Mouse (Mus musculus): ENCODE results near the gene Rassf1. TPM values are rescaled to one million over a fixed set of nuclear protein-coding genes. Genes with fewer than 3 reads are reported as not detected.
"Not testable (repeated sequence)": the region's sequence is repeated elsewhere in the genome, so short reads cannot be mapped to it uniquely, and the experiment has no call there.

Gene Rassf1
- total RNA-seq, 2 experiments from 2014 or later, result 27.3 to 38.8 TPM

- ATAC-seq (replicated peaks; ENCODE audit: poor library complexity), result peak; percentile 20
These were observed 3.7 kb downstream of the Rassf1 start for GRCm38 (mm10) chr9:107555031-107555457.

GRCm38 (mm10) chr9:107555701-107556100, 4.3 kb downstream of the Rassf1 start:
- ATAC-seq (replicated peaks; ENCODE audit: poor library complexity), result no peak

GRCm38 (mm10) chr9:107556346-107556745, 5.0 kb downstream of the Rassf1 start:
- ATAC-seq (replicated peaks; ENCODE audit: poor library complexity), result no peak

GRCm38 (mm10) chr9:107563029-107563581, 11.8 kb downstream of the Rassf1 start, which contains the start of gene Tusc2:
TSS of gene Tusc2 (plus strand) at chr9:107563255.
- peak; percentile 91 for ATAC-seq (replicated peaks; ENCODE audit: poor library complexity)

- 0 out of 2 replicates have a peak, but pooled peaks have one; percentile 9 for ATAC-seq (replicated peaks; ENCODE audit: poor library complexity)
These were observed 14.2 kb downstream of the Rassf1 start for GRCm38 (mm10) chr9:107565556-107565955.

GRCm38 (mm10) chr9:107566041-107566709, 14.8 kb downstream of the Rassf1 start:
- peak; percentile 43 for ATAC-seq (replicated peaks; ENCODE audit: poor library complexity)

- ATAC-seq (replicated peaks; ENCODE audit: poor library complexity), result no peak
These were observed 15.5 kb downstream of the Rassf1 start for GRCm38 (mm10) chr9:107566855-107567254.

- no peak for ATAC-seq (replicated peaks; ENCODE audit: poor library complexity)
These were observed 16.5 kb downstream of the Rassf1 start, which contains the start of gene Hyal2 for GRCm38 (mm10) chr9:107567702-107568319. TSS of gene Hyal2 (plus strand) at chr9:107567945.

- ATAC-seq (replicated peaks; ENCODE audit: poor library complexity), result peak; percentile 63
These were observed 17.2 kb downstream of the Rassf1 start for GRCm38 (mm10) chr9:107568331-107569261.

GRCm38 (mm10) chr9:107569270-107569669, 17.9 kb downstream of the Rassf1 start:
- peak; percentile 6 for ATAC-seq (replicated peaks; ENCODE audit: poor library complexity)

GRCm38 (mm10) chr9:107570016-107570415, 18.7 kb downstream of the Rassf1 start:
- no peak for ATAC-seq (replicated peaks; ENCODE audit: poor library complexity)

- peak; percentile 32 for ATAC-seq (replicated peaks; ENCODE audit: poor library complexity)
These were observed 19.5 kb downstream of the Rassf1 start for GRCm38 (mm10) chr9:107570845-107571244.

GRCm38 (mm10) chr9:107571534-107572326, 20.4 kb downstream of the Rassf1 start:
- no peak for ATAC-seq (replicated peaks; ENCODE audit: poor library complexity)

- ATAC-seq (replicated peaks; ENCODE audit: poor library complexity), result no peak
These were observed 20.9 kb downstream of the Rassf1 start for GRCm38 (mm10) chr9:107572327-107572662.

- not testable (repeated sequence) for ATAC-seq (replicated peaks; ENCODE audit: poor library complexity)
These were observed 22.4 kb downstream of the Rassf1 start for GRCm38 (mm10) chr9:107573774-107574173.

GRCm38 (mm10) chr9:107575579-107576356, 24.4 kb downstream of the Rassf1 start:
- no peak for ATAC-seq (replicated peaks; ENCODE audit: poor library complexity)

- peak; percentile 71 for ATAC-seq (replicated peaks; ENCODE audit: poor library complexity)
These were observed 25.2 kb downstream of the Rassf1 start, which contains the start of gene Hyal1 for GRCm38 (mm10) chr9:107576357-107577107. TSS of gene Hyal1 (plus strand) at chr9:107576927.

- ATAC-seq (replicated peaks; ENCODE audit: poor library complexity), result no peak
These were observed 26.5 kb downstream of the Rassf1 start for GRCm38 (mm10) chr9:107577871-107578270.

GRCm38 (mm10) chr9:107578587-107578986, 27.2 kb downstream of the Rassf1 start, which contains the start of gene Naa80:
TSS of gene Naa80 (plus strand) at chr9:107578887.
- ATAC-seq (replicated peaks; ENCODE audit: poor library complexity), result no peak
